In the genomic region with DNA sequence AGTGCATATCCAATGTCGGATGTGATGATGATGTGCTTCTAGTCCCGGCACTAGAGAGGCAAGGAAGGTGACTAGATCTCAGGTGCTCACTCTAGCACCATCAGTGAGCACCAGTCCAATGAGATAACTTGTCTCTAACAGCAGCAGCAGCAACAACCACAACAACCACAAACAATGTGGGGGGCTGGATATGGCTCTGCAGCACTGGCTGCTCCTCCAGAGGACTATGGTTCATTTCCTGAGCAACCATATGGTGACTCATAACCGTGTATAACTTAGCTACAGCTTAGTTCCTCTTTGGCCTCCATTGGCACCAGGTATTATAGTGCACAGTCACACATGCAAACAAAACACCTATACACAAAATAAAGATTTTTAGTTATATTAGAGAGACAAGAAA, we compare ENCODE assay signal across 15 mouse cellular contexts. TPM values are rescaled to one million over a fixed set of nuclear protein-coding genes. Genes with fewer than 3 reads are reported as not detected.
A peak's percentile ranks its signal among the peaks of the same experiment; 100 is the strongest.
DNase-seq lines count a peak whose midpoint lies in the region; ATAC-seq lines count a peak whose summit lies in the region.
"Had no signal": no experiment of that assay in that cellular context is flagged by ENCODE, and none has a peak within 500 bp of the region (broad histone marks: within the 10 kb centered on the region; RNA-seq: fewer than 3 reads in every experiment).

No protein-coding gene starts in this region.

- no peak overlapping the region for H3K27ac ChIP-seq in liver, embryonic 11.5 days (ENCODE audit: low read depth, low read length)
- no peak overlapping the region for H3K27ac ChIP-seq in forebrain, embryonic 10.5 days
- no peak overlapping the region for H3K27ac ChIP-seq in midbrain, embryonic 13.5 days
- H3K27ac ChIP-seq: hindbrain, postnatal 0 days; layer of hippocampus, adult 2 months; liver, embryonic 15.5 days; macrophage had no signal

- ATAC-seq in liver, embryonic 11.5 days (replicated peaks; ENCODE audit: low FRiP score), result peak; percentile 75
- ATAC-seq in monocyte, adult 5-6 weeks (replicated peaks; ENCODE audit: insufficient number of reproducible peaks, low FRiP score, low TSS enrichment, poor library complexity, severe bottlenecking), result 0 out of 2 replicates have a peak, but pooled peaks have one; percentile 48
- ATAC-seq in midbrain, embryonic 13.5 days, result no peak
- ATAC-seq: hindbrain, postnatal 0 days had no signal

- no peaks in the 10 kb centered on the region for H3K36me3 ChIP-seq in liver, embryonic 11.5 days (ENCODE audit: control insufficient read depth, insufficient read depth, low read length)
- H3K36me3 ChIP-seq in forebrain, embryonic 10.5 days (replicated peaks), result peaks cover 26% of the 10 kb centered on the region
- H3K36me3 ChIP-seq in midbrain, embryonic 13.5 days, result no peaks in the 10 kb centered on the region
- H3K36me3 ChIP-seq: liver, embryonic 15.5 days had no signal

- peak; percentile 41 for DNase-seq in CD4-positive helper T cell, adult 2 months (ENCODE audit: low read depth, low spot score)
- DNase-seq in T-cell, adult 2 months (ENCODE audit: low spot score), result peak; percentile 25
- no peak for DNase-seq in liver, embryonic 11.5 days (ENCODE audit: low spot score)
- no peak for DNase-seq in kidney, postnatal 10 days
- no peak for DNase-seq in forebrain, embryonic 10.5 days (ENCODE audit: extremely low spot score, low spot score)
- DNase-seq: adrenal gland, postnatal 10 days; cerebellum, postnatal 10 days; heart, adult 18-20 months; heart, postnatal 14 days had no signal

- H3K9me3 ChIP-seq in liver, embryonic 11.5 days (ENCODE audit: control insufficient read depth, low read length), result no peaks in the 10 kb centered on the region
- H3K9me3 ChIP-seq in forebrain, embryonic 10.5 days, result no peaks in the 10 kb centered on the region
- no peaks in the 10 kb centered on the region for H3K9me3 ChIP-seq in midbrain, embryonic 13.5 days
- H3K9me3 ChIP-seq: liver, embryonic 15.5 days had no signal

- H3K4me2 ChIP-seq in liver, embryonic 11.5 days, result no peak overlapping the region
- H3K4me2 ChIP-seq in midbrain, embryonic 13.5 days (replicated peaks), result no peak overlapping the region
- H3K4me2 ChIP-seq: liver, embryonic 15.5 days had no signal

- WGBS in liver, embryonic 11.5 days, result 50% methylated on average over 3 of the region's 3 CpGs
- WGBS in forebrain, embryonic 10.5 days, result 90% methylated on average over 3 of the region's 3 CpGs
- WGBS in midbrain, embryonic 13.5 days, result 85% methylated on average over 3 of the region's 3 CpGs

- H3K9ac ChIP-seq in liver, embryonic 11.5 days (ENCODE audit: low read depth, low read length), result no peak overlapping the region
- H3K9ac ChIP-seq in midbrain, embryonic 13.5 days (replicated peaks), result no peak overlapping the region
- H3K9ac ChIP-seq: liver, embryonic 15.5 days had no signal

- no peak overlapping the region for H3K4me3 ChIP-seq in liver, embryonic 11.5 days (ENCODE audit: low read depth, low read length)
- no peak overlapping the region for H3K4me3 ChIP-seq in forebrain, embryonic 10.5 days
- no peak overlapping the region for H3K4me3 ChIP-seq in midbrain, embryonic 13.5 days (replicated peaks)
- H3K4me3 ChIP-seq: layer of hippocampus, adult 2 months; liver, embryonic 15.5 days had no signal

- H3K27me3 ChIP-seq in liver, embryonic 11.5 days (replicated peaks; ENCODE audit: control insufficient read depth, insufficient read depth, low read length), result no peaks in the 10 kb centered on the region
- H3K27me3 ChIP-seq in forebrain, embryonic 10.5 days (ENCODE audit: poor library complexity, severe bottlenecking), result no peaks in the 10 kb centered on the region
- H3K27me3 ChIP-seq in midbrain, embryonic 13.5 days, result no peaks in the 10 kb centered on the region
- H3K27me3 ChIP-seq: liver, embryonic 15.5 days had no signal

- H3K4me1 ChIP-seq in liver, embryonic 11.5 days (replicated peaks; ENCODE audit: control insufficient read depth, insufficient read depth, low read length), result no peaks in the 10 kb centered on the region; the same call in none of the 2 replicates
- H3K4me1 ChIP-seq in forebrain, embryonic 10.5 days, result peaks cover 4% of the 10 kb centered on the region; the same call in 1 of the 2 replicates
- no peaks in the 10 kb centered on the region for H3K4me1 ChIP-seq in midbrain, embryonic 13.5 days (replicated peaks)
- H3K4me1 ChIP-seq: liver, embryonic 15.5 days had no signal

RNA-seq across cellular contexts. Expression of a gene that starts 17.2 kb away (rescaled TPM):
- 46.9 and 51.5 TPM in 2 replicates for polyA plus RNA-seq in liver, embryonic 11.5 days (2014; fragmentation: Nextera tagmentation; extraction: Ambion mirVana)
- 145 to 184 TPM (median 151 TPM) in 3 replicates for total RNA-seq in monocyte, adult 5-6 weeks (2017)
- 49.5 and 54.0 TPM in 2 replicates for polyA plus RNA-seq in forebrain, embryonic 10.5 days (2016; fragmentation: Nextera tagmentation; extraction: Ambion mirVana)
- 109 TPM in 2 replicates for polyA plus RNA-seq in midbrain, embryonic 13.5 days (2015; fragmentation: Nextera tagmentation; extraction: Ambion mirVana)

RNA-seq across cellular contexts. Expression of a gene that starts 50.9 kb away (rescaled TPM):
- 708 and 720 TPM in 2 replicates for polyA plus RNA-seq in liver, embryonic 11.5 days (2014; fragmentation: Nextera tagmentation; extraction: Ambion mirVana)
- total RNA-seq in monocyte, adult 5-6 weeks (2017), result 70.5 to 164 TPM (median 136 TPM) in 3 replicates
- polyA plus RNA-seq in forebrain, embryonic 10.5 days (2016; fragmentation: Nextera tagmentation; extraction: Ambion mirVana), result 626 and 635 TPM in 2 replicates
- polyA plus RNA-seq in midbrain, embryonic 13.5 days (2015; fragmentation: Nextera tagmentation; extraction: Ambion mirVana), result 773 and 803 TPM in 2 replicates

Comparison
In these comparisons a context has a peak if more than half of its experiments do, and no peak if none do; other contexts are left out.
1. DNase-seq: peak in CD4-positive helper T cell, adult 2 months (single experiment) and T-cell, adult 2 months (single experiment); none in liver, embryonic 11.5 days (single experiment), kidney, postnatal 10 days (single experiment) and forebrain, embryonic 10.5 days (single experiment).